Mouse (Mus musculus) naive thymus-derived CD4-positive, alpha-beta T cell, adult 2 months (primary cell): ENCODE measurements at regions not wholly inside any gene's neighbourhood (a gene's known extent, or its start where the extent isn't known, plus 50 kb on each side); places are given as distances from the start of the nearest gene placed in this dataset.

Experiments used
- DNase-seq: peaks from one replicate; pipeline ENCODE4 v3.0.0-alpha.2; 2011; ENCODE audit warnings: low read depth

DNA sequence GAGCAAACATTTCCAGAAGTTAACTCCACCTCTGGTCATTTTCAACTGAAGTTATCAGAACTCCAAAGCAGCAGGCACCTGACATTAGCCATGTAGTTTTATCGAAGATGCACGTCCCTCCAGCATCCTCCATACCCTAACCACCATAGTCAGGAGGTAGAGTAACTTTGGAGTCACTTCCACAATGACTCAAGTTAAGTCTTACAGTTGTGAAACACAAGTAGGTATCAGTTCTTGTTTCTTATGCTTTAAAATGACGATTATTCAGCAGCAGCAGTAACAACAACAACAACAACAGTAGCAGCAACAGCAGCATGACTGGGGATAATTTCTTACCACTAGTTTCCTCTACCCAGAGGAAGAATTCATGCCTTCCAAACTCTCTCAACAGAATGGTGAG, 51.3 kb upstream of the Tank start:
- DNase-seq = no peak

DNA sequence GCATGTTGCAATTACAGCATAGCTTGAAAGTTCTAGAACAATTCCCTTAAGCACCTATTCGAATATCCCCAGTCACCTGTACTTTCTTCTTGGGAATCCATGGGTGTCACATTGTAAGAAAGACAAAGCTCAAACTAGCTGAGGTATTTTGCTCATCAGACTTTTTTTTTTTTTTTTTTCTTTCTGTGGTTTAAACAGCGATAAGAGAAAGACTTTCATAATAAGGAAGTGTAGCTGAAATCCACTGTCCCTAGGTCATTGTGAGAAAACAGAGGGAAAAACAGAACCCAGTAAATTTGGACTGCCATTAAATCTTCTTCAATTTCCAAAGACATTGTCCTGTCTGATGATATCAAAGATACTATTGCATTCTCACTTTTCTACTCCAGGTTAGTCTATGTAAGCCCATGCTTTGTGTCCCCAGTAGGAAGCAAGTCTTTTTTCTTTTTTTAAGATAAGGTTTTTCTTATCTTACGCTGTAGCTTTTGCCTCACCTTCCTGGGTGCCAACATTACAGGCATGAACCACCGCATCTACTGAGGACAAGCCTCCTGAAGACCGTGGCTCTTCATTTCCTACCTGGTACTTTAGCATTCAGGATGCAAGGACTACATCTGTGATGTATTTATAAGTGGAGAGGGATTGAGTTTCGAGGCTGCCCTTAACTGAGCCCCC, 54.2 kb upstream of the Tank start:
- no peak for DNase-seq

GRCm38 (mm10) chr2:61514445-61515123, 63.8 kb upstream of the Tank start:
- no peak for DNase-seq

- peak; percentile 84 for DNase-seq
These were observed 64.5 kb upstream of the Tank start for GRCm38 (mm10) chr2:61513787-61514444.

DNA sequence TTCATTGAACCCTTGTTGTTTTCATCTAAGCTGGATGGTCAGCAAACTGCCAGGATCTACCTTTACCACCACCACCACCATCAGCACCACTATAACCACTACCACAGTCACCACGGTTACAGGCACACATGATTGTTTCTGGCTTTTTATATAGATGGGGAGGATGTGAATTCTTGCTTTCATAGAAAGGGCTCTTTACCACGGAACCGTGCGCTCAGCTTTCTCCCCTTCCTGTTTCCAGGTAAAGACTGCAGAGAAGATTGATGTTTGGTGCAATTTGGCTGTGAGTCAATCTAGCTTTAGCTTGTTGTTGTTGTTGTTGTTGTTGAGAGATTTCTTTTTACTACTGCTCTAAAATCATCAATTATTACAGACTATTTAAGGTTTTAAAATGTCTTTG, 74.8 kb upstream of the Tank start:
- DNase-seq = peak; percentile 46

DNA sequence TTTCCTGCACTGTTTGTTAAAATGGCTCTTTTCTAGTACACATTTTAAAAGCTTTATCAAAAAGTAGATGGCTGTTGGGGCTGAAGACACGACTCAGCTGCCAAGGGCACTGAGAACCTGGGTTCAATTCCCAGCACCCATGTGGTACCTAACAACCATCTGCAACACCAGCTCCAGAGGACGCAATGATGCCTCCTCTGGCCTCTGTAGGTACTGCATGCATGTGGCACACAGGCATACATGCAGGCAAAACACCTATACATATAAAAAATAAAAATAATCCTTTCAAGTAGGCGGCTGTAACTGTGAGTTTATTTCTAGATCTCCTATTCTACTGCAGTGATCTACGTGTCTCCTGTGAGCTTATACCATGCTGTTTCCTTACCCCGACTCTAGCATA, 76.5 kb upstream of the Tank start:
- no peak for DNase-seq

GRCm38 (mm10) chr2:61499266-61499665, 79.1 kb upstream of the Tank start:
- DNase-seq = no peak

GRCm38 (mm10) chr2:61497930-61498329, 80.5 kb upstream of the Tank start:
- DNase-seq = no peak

GRCm38 (mm10) chr2:61496968-61497367, 81.4 kb upstream of the Tank start:
- DNase-seq = peak; percentile 37

GRCm38 (mm10) chr2:61493918-61494712, 84.3 kb upstream of the Tank start:
- peak; percentile 87 for DNase-seq

GRCm38 (mm10) chr2:61492043-61492743, 86.2 kb upstream of the Tank start:
- DNase-seq = peak; percentile 83

DNA sequence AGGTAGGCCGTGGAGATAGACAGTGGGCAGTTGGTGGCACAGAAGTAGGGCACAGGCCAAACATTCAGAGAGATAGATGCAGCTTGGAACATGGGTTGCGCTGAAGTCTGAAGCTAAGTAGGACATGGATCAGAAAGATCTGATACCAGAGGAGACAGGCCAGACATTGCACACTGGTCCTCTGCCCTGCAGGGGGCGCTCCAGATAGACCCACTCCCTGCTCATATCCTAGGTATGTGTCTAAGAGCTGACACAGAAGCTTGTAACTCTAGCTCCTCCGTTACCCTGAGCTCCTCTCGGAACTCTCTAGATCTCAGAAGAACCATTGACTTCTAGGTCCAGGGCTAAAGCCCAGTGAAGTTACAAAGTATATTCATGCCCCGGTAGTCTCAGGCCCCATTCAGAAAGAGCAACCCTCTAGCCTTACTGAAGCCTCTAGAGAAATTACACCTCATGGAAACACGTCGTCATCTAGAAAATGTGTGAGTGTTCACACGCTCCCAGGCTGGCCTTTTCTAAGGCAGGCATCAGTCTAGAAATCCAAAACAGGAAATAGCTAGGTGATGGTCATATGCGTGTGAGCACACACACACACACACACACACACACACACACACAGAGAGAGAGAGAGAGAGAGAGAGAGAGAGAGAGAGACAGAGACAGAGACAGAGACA, 87.8 kb upstream of the Tank start:
- peak; percentile 79 for DNase-seq

DNA sequence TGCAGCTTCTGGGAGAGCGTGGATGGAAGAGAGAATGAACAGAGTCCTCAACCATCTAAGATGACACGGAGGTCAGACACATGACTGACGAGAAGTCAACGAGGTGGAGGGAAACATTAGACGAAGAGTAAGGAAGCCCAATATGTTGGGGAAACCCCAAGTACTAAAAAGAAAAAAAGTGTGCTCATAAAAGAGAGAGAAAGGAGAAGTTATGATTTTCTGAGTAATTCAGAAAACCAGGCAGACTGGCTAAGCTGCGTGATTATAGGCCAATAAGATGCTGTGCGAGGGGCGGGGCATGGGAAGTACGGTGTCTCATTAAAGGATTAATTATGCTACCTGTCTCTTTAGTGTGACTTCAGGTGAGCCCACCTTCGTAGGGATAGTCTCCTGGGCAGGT, 88.6 kb upstream of the Tank start:
- DNase-seq = peak; percentile 45

DNA sequence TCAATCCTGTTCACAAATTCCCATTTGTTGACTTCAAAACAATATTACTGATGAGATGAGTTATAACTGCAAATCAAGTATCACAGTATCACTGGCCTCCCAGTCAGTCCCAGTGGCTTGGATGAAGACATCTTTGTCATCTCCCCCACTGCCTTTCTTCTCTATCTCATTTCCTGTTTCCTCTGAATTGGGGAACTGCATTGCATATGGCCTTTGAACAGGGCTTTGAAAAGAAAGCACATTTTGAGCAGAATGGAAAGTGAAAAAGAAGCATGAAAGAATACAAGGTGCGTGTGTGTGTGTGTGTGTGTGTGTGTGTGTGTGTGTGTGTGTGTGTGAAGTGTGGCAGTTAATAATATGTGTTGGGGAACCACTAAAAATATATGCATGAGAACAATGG, 94.6 kb upstream of the Tank start:
- peak; percentile 72 for DNase-seq

- DNase-seq = no peak
These were observed 101.7 kb upstream of the Tank start for GRCm38 (mm10) chr2:61476648-61477047.

DNA sequence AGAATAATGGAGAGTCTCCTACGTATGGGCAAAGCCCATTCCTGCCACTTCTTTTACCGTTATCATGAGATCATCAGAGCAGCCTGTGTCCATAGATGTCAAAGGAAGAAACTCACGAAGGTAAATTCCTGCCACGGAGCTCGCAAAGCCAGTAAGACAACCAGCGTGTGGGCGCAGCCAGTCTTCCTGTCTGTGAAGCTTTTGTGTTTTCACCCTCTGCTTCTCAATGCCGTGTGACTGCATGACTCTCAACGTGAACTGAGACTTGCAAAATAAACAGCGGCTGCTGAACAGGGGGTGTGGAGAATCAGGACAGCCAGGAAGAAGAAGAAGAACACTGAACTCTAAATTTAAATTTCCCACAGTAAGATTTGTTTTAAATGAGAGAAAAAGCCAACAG, 103.8 kb upstream of the Tank start:
- DNase-seq = peak; percentile 55

GRCm38 (mm10) chr2:61470521-61470920, 107.9 kb upstream of the Tank start:
- DNase-seq = no peak

DNA sequence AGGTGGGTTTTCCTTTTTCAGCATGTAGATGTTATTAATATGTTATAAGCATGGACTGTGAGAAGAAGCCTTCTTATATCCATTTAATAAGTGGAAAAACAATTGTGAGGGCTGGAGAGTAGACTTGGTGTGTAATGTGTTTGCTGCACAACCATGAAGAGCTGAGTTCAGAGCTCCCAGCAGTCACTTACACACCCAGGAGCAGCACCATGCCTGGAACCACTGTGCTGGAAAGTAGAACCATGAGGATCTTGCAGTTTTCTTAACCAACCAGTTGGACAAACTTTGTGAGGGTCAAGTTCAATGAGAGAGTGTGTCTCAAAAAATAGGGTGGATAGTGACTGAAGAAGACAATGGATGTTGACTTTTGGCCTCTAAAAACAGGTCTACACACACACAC, 108.3 kb upstream of the Tank start:
- DNase-seq = no peak

- peak; percentile 71 for DNase-seq
These were observed 122.5 kb upstream of the Tank start for GRCm38 (mm10) chr2:61455902-61456301.

GRCm38 (mm10) chr2:61454729-61455128, 123.7 kb upstream of the Tank start:
- no peak for DNase-seq

DNA sequence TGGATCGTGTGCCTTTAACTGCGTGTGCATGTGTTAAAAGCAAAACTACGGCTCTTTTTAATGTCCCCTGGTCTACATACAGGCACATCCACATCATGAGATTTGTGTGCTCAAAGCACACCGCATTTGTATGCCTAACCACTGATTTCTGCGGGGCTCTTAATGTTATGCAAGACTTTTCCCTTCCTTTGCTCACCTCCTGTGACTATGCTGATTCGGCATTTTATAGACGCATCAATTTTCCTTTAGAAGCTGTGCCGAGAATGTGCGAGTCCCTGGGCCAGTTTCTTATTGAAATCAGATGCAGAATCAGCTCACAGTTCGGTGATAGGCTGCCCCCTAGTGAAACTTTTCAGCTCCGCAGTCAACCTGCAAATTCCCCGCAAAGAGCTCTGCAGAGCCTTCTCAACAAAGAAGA, 124.1 kb upstream of the Tank start:
- peak; percentile 87 for DNase-seq
